Mouse (Mus musculus) stomach, adult 2 months (tissue): ENCODE data around the gene Pou2f3. TPM values are rescaled to one million over a fixed set of nuclear protein-coding genes. Genes with fewer than 3 reads are reported as not detected.

Experiments
- polyA plus RNA-seq: library from polyadenylated mRNA; depleted of rRNA; stranded (reverse); fragments of >200 nt; gene quantifications from 2 replicates; pipeline ENCODE4 v1.2.3, GENCODE M21; 2012; rRNA removed

Gene Pou2f3
- polyA plus RNA-seq: 1.2 and 1.3 TPM in 2 replicates

GRCm38 (mm10) chr9:43210190-43210682 is at the start of gene Pou2f3:
Pou2f3 (minus strand) TSS chr9:43210369.

GRCm38 (mm10) chr9:43239712-43240593 is 29.8 kb upstream of the Pou2f3 start, which contains the start of gene Oaf:
Oaf (minus strand) TSS chr9:43239911.

GRCm38 (mm10) chr9:43116134-43116996 is 93.8 kb downstream of the Pou2f3 start, which contains the start of gene Tmem136:
Tmem136 (minus strand) TSS chr9:43116570.

GRCm38 (mm10) chr9:43107187-43107517 is 103.0 kb downstream of the Pou2f3 start, which contains the start of gene Arhgef12:
Arhgef12 (minus strand) TSS chr9:43107239.

Other genes with a start within 250 kb of the Pou2f3 start
- 4.2 and 7.2 TPM in 2 replicates for gene Arhgef12, start 103.1 kb downstream of the Pou2f3 start, polyA plus RNA-seq
- 0.89 and 1.3 TPM in 2 replicates for gene Tmem136, start 93.8 kb downstream of the Pou2f3 start, polyA plus RNA-seq
- 12.7 and 17.0 TPM in 2 replicates for gene Oaf, start 29.5 kb upstream of the Pou2f3 start, polyA plus RNA-seq
- 38.5 and 43.0 TPM in 2 replicates for gene Trim29, start 100.5 kb upstream of the Pou2f3 start, polyA plus RNA-seq